Mouse (Mus musculus) stomach, embryonic 16.5 days (tissue): Measurements from ENCODE around the gene Cfl2. TPM values are rescaled to one million over a fixed set of nuclear protein-coding genes. Genes with fewer than 3 reads are reported as not detected.

ENCODE experiments used
- ATAC-seq: fragments of 200-750 bp; cut with Nextera tagmentation; 2 replicates; pipeline ENCODE4 v1.8.0; 2017; ENCODE audit warnings: moderate number of reproducible peaks, moderate TSS enrichment; ENCODE audit not compliant: insufficient read depth, low FRiP score
- H3K27ac ChIP-seq: fragments of 300-500 bp; sonication (generic); 2 replicates; pipeline ENCODE4 v1.5.1; 2014; ENCODE audit warnings: low read length
- H3K27me3 ChIP-seq: fragments of 300-500 bp; sonication (generic); 2 replicates; pipeline ENCODE4 v1.6.1; 2014; ENCODE audit warnings: low read length, control low read depth, mixed read lengths; ENCODE audit not compliant: control insufficient read depth, insufficient read depth
- H3K36me3 ChIP-seq: fragments of 300-500 bp; sonication (generic); 2 replicates; pipeline ENCODE4 v1.6.1; 2014; ENCODE audit warnings: low read length; ENCODE audit not compliant: control insufficient read depth, insufficient read depth
- H3K4me1 ChIP-seq: fragments of 300-500 bp; sonication (generic); 2 replicates; pipeline ENCODE4 v1.6.1; 2014; ENCODE audit warnings: low read length, control low read depth, mixed read lengths; ENCODE audit not compliant: control insufficient read depth, insufficient read depth
- H3K4me2 ChIP-seq: fragments of 300-500 bp; sonication (generic); 2 replicates; pipeline ENCODE4 v1.6.1; 2014; ENCODE audit warnings: low read depth, low read length, mixed read lengths
- H3K4me3 ChIP-seq: fragments of 300-500 bp; sonication (generic); replicated peaks from 2 replicates; pipeline ENCODE4 v1.5.1; 2014; ENCODE audit warnings: mild to moderate bottlenecking, low read length
- H3K9ac ChIP-seq: fragments of 300-500 bp; sonication (generic); 2 replicates; pipeline ENCODE4 v1.6.1; 2014; ENCODE audit warnings: low read length
- H3K9me3 ChIP-seq: fragments of 300-500 bp; sonication (generic); replicated peaks from 2 replicates; pipeline ENCODE4 v1.6.1; 2016; ENCODE audit warnings: low read length, control low read depth; ENCODE audit not compliant: control insufficient read depth
- WGBS: fragments of 180-500 bp; shearing (Covaris S2); extraction: QIAGEN DNeasy Blood & Tissue Kit; methylation state at CpG from one replicate; pipeline ENCODE4 v1.1.7; 2014; 5-methylcytosine and 5-hydroxymethylcytosine counted together
- polyA plus RNA-seq: library from polyadenylated mRNA; unstranded; fragments of >200 nt; fragmentation: Nextera tagmentation; extraction: Ambion mirVana; gene quantifications from 2 replicates; pipeline ENCODE4 v1.2.1, GENCODE M21; 2015

Cfl2 gene
- polyA plus RNA-seq, 1 experiment from 2014 or later, result 211 TPM

- no peak for ATAC-seq
- no peaks in the 10 kb centered on the region for H3K9me3 ChIP-seq
- no peak overlapping the region for H3K4me3 ChIP-seq
- no peaks in the 10 kb centered on the region for H3K27me3 ChIP-seq
- H3K4me1 ChIP-seq, result no peaks in the 10 kb centered on the region
- H3K27ac ChIP-seq, result no peak overlapping the region
- 72% methylated on average over 6 of the region's 6 CpGs for WGBS
- no peak overlapping the region for H3K4me2 ChIP-seq
- H3K36me3 ChIP-seq, result no peaks in the 10 kb centered on the region
- H3K9ac ChIP-seq, result no peak overlapping the region
Observed at GRCm38 (mm10) chr12:54874711-54875110, 12.0 kb upstream of the Cfl2 start.

GRCm38 (mm10) chr12:54861991-54862605 is 579 bp downstream of the Cfl2 start:
- under 1% methylated on average over 36 of the region's 36 CpGs for WGBS
- peaks cover 9% of the 10 kb centered on the region for H3K4me1 ChIP-seq
- peaks cover 6% of the 10 kb centered on the region for H3K36me3 ChIP-seq
- H3K4me2 ChIP-seq, result peak overlapping the region; percentile 73
- peak overlapping the region; percentile 99 for H3K27ac ChIP-seq
- H3K27me3 ChIP-seq, result no peaks in the 10 kb centered on the region
- no peaks in the 10 kb centered on the region for H3K9me3 ChIP-seq
- H3K4me3 ChIP-seq, result peak overlapping the region; percentile 98
- peak overlapping the region; percentile 100 for H3K9ac ChIP-seq
- ATAC-seq, result peak; percentile 57; the same call in 1 of the 2 replicates

GRCm38 (mm10) chr12:54859531-54859930 is 3.1 kb downstream of the Cfl2 start:
- ATAC-seq, result no peak
- peaks cover 11% of the 10 kb centered on the region for H3K36me3 ChIP-seq
- H3K4me1 ChIP-seq, result peaks cover 9% of the 10 kb centered on the region
- 35% methylated on average over 6 of the region's 6 CpGs for WGBS
- peak overlapping the region; percentile 28; the same call in 1 of the 2 replicates for H3K27ac ChIP-seq
- H3K9ac ChIP-seq, result no peak overlapping the region
- no peaks in the 10 kb centered on the region for H3K9me3 ChIP-seq
- H3K27me3 ChIP-seq, result no peaks in the 10 kb centered on the region
- H3K4me2 ChIP-seq, result no peak overlapping the region
- H3K4me3 ChIP-seq, result no peak overlapping the region

GRCm38 (mm10) chr12:54850551-54850950 is 12.1 kb downstream of the Cfl2 start:
- H3K9me3 ChIP-seq, result no peaks in the 10 kb centered on the region
- H3K27ac ChIP-seq, result no peak overlapping the region
- no peaks in the 10 kb centered on the region for H3K36me3 ChIP-seq
- WGBS, result 73% methylated on average over 2 of the region's 2 CpGs
- no peaks in the 10 kb centered on the region for H3K27me3 ChIP-seq
- H3K4me1 ChIP-seq, result no peaks in the 10 kb centered on the region
- ATAC-seq, result no peak
- H3K9ac ChIP-seq, result no peak overlapping the region
- no peak overlapping the region for H3K4me3 ChIP-seq
- no peak overlapping the region for H3K4me2 ChIP-seq

GRCm38 (mm10) chr12:54844415-54844814 is 18.3 kb downstream of the Cfl2 start:
- Histone ChIP-seq H3K27ac (no peak overlapping the region), H3K4me3 (no peak overlapping the region), H3K9me3 (no peaks in the 10 kb centered on the region), H3K4me2 (no peak overlapping the region), H3K27me3 (no peaks in the 10 kb centered on the region), H3K36me3 (no peaks in the 10 kb centered on the region), H3K4me1 (no peaks in the 10 kb centered on the region), H3K9ac (no peak overlapping the region)
- ATAC-seq, result no peak

GRCm38 (mm10) chr12:54841576-54841975 is 21.1 kb downstream of the Cfl2 start:
- ATAC-seq, result no peak
- no peaks in the 10 kb centered on the region for H3K9me3 ChIP-seq
- H3K27me3 ChIP-seq, result no peaks in the 10 kb centered on the region
- H3K36me3 ChIP-seq, result no peaks in the 10 kb centered on the region
- 96% methylated on average over 1 of the region's 1 CpGs for WGBS
- no peaks in the 10 kb centered on the region for H3K4me1 ChIP-seq
- H3K4me3 ChIP-seq, result no peak overlapping the region
- H3K9ac ChIP-seq, result no peak overlapping the region
- H3K4me2 ChIP-seq, result no peak overlapping the region
- H3K27ac ChIP-seq, result no peak overlapping the region

- WGBS, result 89% methylated on average over 2 of the region's 2 CpGs
- no peak overlapping the region for H3K4me3 ChIP-seq
- no peaks in the 10 kb centered on the region for H3K36me3 ChIP-seq
- no peak overlapping the region for H3K9ac ChIP-seq
- no peak for ATAC-seq
- H3K9me3 ChIP-seq, result no peaks in the 10 kb centered on the region
- H3K27me3 ChIP-seq, result no peaks in the 10 kb centered on the region
- no peak overlapping the region for H3K4me2 ChIP-seq
- H3K27ac ChIP-seq, result no peak overlapping the region
- peaks cover 3% of the 10 kb centered on the region; the same call in 1 of the 2 replicates for H3K4me1 ChIP-seq
Observed at GRCm38 (mm10) chr12:54839815-54840214, 22.9 kb downstream of the Cfl2 start.

- H3K27ac ChIP-seq, result no peak overlapping the region
Observed at GRCm38 (mm10) chr12:54838931-54839330, 23.7 kb downstream of the Cfl2 start.

GRCm38 (mm10) chr12:54835608-54836570 is 26.8 kb downstream of the Cfl2 start:
- Histone ChIP-seq H3K27me3 (no peaks in the 10 kb centered on the region), H3K4me2 (no peak overlapping the region), H3K4me3 (no peak overlapping the region), H3K9ac (peak overlapping the region; percentile 7; the same call in 1 of the 2 replicates), H3K9me3 (no peaks in the 10 kb centered on the region), H3K27ac (no peak overlapping the region), H3K36me3 (no peaks in the 10 kb centered on the region), H3K4me1 (peaks cover 5% of the 10 kb centered on the region; the same call in 1 of the 2 replicates)
- ATAC-seq, result no peak
- WGBS, result 63% methylated on average over 18 of the region's 18 CpGs

More at GRCm38 (mm10) chr12:54838931-54839330, 23.7 kb downstream of the Cfl2 start:
- Histone ChIP-seq H3K27me3 (no peaks in the 10 kb centered on the region), H3K4me1 (peaks cover 5% of the 10 kb centered on the region; the same call in 1 of the 2 replicates), H3K9me3 (no peaks in the 10 kb centered on the region), H3K36me3 (no peaks in the 10 kb centered on the region), H3K4me2 (no peak overlapping the region), H3K4me3 (no peak overlapping the region), H3K9ac (no peak overlapping the region)
- no peak for ATAC-seq
